Mouse (Mus musculus) forebrain, embryonic 11.5 days (tissue): ENCODE measurements at regions not wholly inside any gene's neighbourhood (a gene's known extent, or its start where the extent isn't known, plus 50 kb on each side); places are given as distances from the start of the nearest gene placed in this dataset.
A peak's percentile ranks its signal among the peaks of the same experiment; 100 is the strongest.

Experiments
- ATAC-seq: fragments of 200-750 bp; cut with Nextera tagmentation; replicated peaks from 2 replicates; pipeline ENCODE4 v1.8.0; 2017; ENCODE audit warnings: moderate TSS enrichment; ENCODE audit not compliant: low FRiP score
- DNase-seq: peaks from one replicate; pipeline ENCODE4 v3.0.0-alpha.2; 2017; ENCODE audit warnings: low spot score
- H3K27ac ChIP-seq: fragments of 300-500 bp; sonication (generic); 2 replicates; pipeline ENCODE4 v1.5.1; 2014; ENCODE audit warnings: low read depth, low read length
- H3K27me3 ChIP-seq: fragments of 300-500 bp; sonication (generic); 2 replicates; pipeline ENCODE4 v1.6.1; 2014; ENCODE audit warnings: mild to moderate bottlenecking, low read length, mixed read lengths; ENCODE audit not compliant: control insufficient read depth, insufficient read depth
- H3K36me3 ChIP-seq: fragments of 300-500 bp; sonication (generic); 2 replicates; pipeline ENCODE4 v1.6.1; 2014; ENCODE audit warnings: mild to moderate bottlenecking, low read length, moderate library complexity, mixed read lengths; ENCODE audit not compliant: control insufficient read depth, insufficient read depth
- H3K4me1 ChIP-seq: fragments of 300-500 bp; sonication (generic); replicated peaks from 2 replicates; pipeline ENCODE4 v1.6.1; 2014; ENCODE audit warnings: low read length, mixed read lengths; ENCODE audit not compliant: control insufficient read depth, insufficient read depth
- H3K4me2 ChIP-seq: fragments of 300-500 bp; sonication (generic); 2 replicates; pipeline ENCODE4 v1.6.1; 2014; ENCODE audit warnings: low read depth, mild to moderate bottlenecking, low read length, moderate library complexity, mixed read lengths; ENCODE audit not compliant: severe bottlenecking
- H3K4me3 ChIP-seq: fragments of 300-500 bp; sonication (generic); 2 replicates; pipeline ENCODE4 v1.5.1; 2014; ENCODE audit warnings: low read depth, low read length
- H3K9ac ChIP-seq: fragments of 300-500 bp; sonication (generic); 2 replicates; pipeline ENCODE4 v1.6.1; 2014; ENCODE audit warnings: low read length
- H3K9me3 ChIP-seq: fragments of 300-500 bp; sonication (generic); 2 replicates; pipeline ENCODE4 v1.6.1; 2016; ENCODE audit warnings: low read length, mixed read lengths; ENCODE audit not compliant: control insufficient read depth
- WGBS: fragments of 180-500 bp; shearing (Covaris S2); extraction: QIAGEN DNeasy Blood & Tissue Kit; methylation state at CpG from one replicate; pipeline ENCODE4 v1.1.7; 2014; 5-methylcytosine and 5-hydroxymethylcytosine counted together

DNA sequence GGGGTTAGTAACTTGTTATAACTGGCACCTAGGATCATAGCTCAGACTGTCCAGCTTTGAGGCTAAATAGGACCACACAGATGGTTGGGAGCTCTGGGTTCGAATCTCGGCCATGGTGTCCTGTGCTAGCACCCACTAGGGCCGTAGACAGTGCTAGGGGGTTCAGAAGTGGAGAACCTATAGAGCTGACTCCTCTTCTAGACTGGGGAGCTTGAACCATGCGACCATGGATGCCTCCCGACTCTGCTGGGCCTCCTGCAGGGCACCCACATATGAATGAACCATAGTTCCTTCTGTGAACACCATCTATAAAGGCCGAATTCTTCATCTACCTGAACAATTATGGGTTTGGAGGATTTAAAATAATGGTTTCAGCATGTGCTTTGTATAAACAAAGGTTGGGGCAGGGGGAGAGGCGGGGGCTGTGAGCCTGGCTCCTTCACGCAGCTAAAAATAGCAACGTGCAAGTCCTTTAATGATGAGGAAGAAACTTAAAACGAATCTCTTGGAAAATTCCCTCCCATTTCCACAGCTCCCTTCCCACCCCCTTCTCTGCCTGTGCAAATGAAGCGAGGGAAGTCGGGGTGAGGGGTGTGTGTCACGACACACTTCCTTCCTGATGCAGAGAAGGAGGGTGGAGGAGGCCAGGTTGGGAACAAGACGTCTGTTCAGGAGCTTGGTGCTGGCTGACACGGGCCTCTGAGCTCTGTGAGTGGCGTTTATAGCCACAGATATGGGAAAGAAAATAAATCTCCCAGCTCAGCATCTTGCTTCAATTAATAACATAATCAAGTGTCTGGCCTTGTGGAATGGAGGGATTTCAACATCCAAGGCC lies 71.6 kb downstream of the Syf2 start:
- H3K4me1 ChIP-seq = no peaks in the 10 kb centered on the region
- no peaks in the 10 kb centered on the region for H3K9me3 ChIP-seq
- no peaks in the 10 kb centered on the region for H3K36me3 ChIP-seq
- no peak overlapping the region for H3K4me2 ChIP-seq
- WGBS = 77% methylated on average over 16 of the region's 16 CpGs
- H3K27me3 ChIP-seq = no peaks in the 10 kb centered on the region
- H3K4me3 ChIP-seq = no peak overlapping the region
- no peak for ATAC-seq
- no peak for DNase-seq
- no peak overlapping the region for H3K27ac ChIP-seq
- H3K9ac ChIP-seq = no peak overlapping the region

DNA sequence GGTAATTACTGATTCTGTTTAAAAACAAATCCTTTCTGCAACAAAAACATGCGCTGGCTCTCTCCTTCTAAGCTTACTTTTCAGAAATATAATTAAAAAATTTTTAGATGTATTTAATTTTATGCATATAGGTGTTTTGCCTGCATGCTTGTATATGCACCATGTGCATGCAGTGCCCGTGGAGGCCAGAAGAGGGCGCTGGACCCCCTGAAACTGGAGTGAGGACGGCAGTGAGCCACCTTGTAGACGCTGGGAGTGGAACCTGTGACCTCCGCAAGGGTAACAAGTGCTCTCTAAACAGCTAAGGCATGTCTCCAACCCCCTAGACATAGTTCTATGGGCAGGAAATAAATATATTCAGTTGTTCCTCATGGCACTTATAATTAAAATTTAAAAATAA lies 80.7 kb downstream of the Syf2 start:
- H3K27me3 ChIP-seq = no peaks in the 10 kb centered on the region
- no peak overlapping the region for H3K27ac ChIP-seq
- H3K9me3 ChIP-seq = no peaks in the 10 kb centered on the region
- no peak overlapping the region for H3K9ac ChIP-seq
- H3K4me1 ChIP-seq = peaks cover 4% of the 10 kb centered on the region; the same call in 1 of the 2 replicates
- 76% methylated on average over 6 of the region's 6 CpGs for WGBS
- no peak overlapping the region for H3K4me2 ChIP-seq
- H3K36me3 ChIP-seq = no peaks in the 10 kb centered on the region
- no peak for DNase-seq
- H3K4me3 ChIP-seq = no peak overlapping the region
- no peak for ATAC-seq

DNA sequence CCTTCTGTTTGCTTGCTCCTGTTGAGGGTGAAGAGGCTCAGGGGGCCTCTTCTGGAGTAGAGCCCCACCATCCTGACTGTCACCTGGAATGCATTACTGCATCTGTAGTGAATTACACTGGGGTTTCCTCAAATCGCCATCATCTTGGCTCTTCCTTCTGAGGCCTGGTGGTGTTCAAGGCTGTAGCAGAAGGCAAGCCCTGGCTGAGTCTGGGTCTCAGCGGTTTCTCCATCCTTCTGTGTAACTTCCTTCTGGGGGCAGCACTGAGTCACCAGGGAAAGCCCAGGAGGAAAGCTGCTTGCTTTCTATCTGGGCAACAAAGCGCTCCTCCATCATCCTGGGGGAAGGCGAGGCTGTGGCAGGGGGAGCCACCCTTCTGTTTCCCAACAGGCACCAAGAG lies 82.2 kb downstream of the Syf2 start:
- Histone ChIP-seq H3K27ac (no peak overlapping the region), H3K27me3 (no peaks in the 10 kb centered on the region), H3K4me1 (peaks cover 4% of the 10 kb centered on the region; the same call in 1 of the 2 replicates), H3K36me3 (no peaks in the 10 kb centered on the region), H3K9me3 (no peaks in the 10 kb centered on the region), H3K9ac (no peak overlapping the region), H3K4me3 (no peak overlapping the region), H3K4me2 (no peak overlapping the region)
- 74% methylated on average over 4 of the region's 4 CpGs for WGBS
- no peak for DNase-seq
- no peak for ATAC-seq

DNA sequence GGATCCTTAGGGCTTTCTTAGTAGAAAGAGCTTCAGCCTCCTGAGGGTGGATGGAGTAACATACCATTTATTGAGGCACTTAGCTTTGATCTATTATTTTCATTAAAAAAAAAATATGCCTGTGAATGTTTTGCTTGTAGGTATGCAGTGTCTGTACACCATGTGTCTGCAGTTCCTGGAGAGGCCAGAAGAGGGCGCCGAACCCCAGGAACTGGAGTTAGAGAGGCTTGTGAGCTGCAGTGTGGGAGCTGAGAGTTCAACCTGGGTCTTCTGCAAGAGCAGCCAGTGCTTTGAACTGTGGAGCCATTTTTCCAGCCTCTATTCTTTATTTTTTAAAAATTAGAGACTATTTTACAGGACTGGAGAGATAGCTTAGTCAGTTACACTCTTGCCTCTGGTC lies 83.2 kb downstream of the Syf2 start:
- DNase-seq = no peak
- no peak overlapping the region for H3K27ac ChIP-seq
- ATAC-seq = no peak
- peaks cover 4% of the 10 kb centered on the region; the same call in 1 of the 2 replicates for H3K4me1 ChIP-seq
- H3K4me3 ChIP-seq = no peak overlapping the region
- no peaks in the 10 kb centered on the region for H3K36me3 ChIP-seq
- H3K4me2 ChIP-seq = no peak overlapping the region
- H3K9me3 ChIP-seq = no peaks in the 10 kb centered on the region
- H3K27me3 ChIP-seq = no peaks in the 10 kb centered on the region
- no peak overlapping the region for H3K9ac ChIP-seq
- 61% methylated on average over 2 of the region's 2 CpGs for WGBS

DNA sequence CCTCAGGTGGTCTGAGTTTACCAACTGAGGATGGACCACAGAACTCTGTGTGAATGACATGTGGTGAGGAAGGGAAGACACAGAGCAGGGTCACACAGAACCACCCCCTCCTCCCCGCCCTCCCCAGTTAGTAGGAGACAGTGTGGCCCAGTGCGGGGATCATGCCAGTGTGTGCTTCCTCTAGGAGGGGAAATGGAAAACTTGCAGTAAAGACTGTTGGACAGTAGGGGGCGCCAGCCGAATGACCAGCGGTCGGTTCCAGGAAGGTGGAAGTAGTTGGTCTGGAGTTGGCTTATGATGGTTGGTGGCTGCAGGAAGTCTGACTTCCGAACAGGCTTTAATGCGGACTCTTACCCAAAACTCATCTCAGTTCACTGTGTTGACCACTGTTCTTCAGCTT lies 87.3 kb downstream of the Syf2 start:
- Histone ChIP-seq H3K9ac (no peak overlapping the region), H3K4me2 (no peak overlapping the region), H3K4me3 (no peak overlapping the region), H3K36me3 (no peaks in the 10 kb centered on the region), H3K9me3 (no peaks in the 10 kb centered on the region; the same call in 1 of the 2 replicates), H3K4me1 (no peaks in the 10 kb centered on the region), H3K27ac (no peak overlapping the region), H3K27me3 (no peaks in the 10 kb centered on the region)
- ATAC-seq (no peak), DNase-seq (peak; percentile 75)
- 28% methylated on average over 8 of the region's 8 CpGs for WGBS

DNA sequence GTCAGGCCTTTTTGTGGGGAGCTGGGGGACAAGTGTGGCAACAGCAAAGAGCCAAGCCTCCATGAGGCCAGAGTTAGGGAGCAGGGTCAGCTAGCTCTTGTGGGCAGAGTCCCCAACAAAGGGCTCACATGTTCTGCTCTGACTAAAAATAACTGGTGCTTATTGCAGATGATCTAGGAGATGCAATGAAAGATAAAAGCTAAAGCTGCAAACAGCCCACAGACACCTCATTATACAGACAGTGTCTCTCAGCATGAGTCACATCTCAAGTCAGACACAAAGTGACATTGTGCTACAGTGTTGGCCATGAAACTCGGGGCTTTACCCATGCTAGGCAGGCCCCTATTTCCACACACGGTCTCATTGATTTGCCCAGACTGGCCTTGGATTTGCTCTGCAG lies 88.4 kb downstream of the Syf2 start:
- H3K4me2 ChIP-seq = no peak overlapping the region
- no peaks in the 10 kb centered on the region for H3K27me3 ChIP-seq
- DNase-seq (no peak), ATAC-seq (no peak)
- 61% methylated on average over 2 of the region's 2 CpGs for WGBS
- H3K4me3 ChIP-seq = no peak overlapping the region
- no peaks in the 10 kb centered on the region; the same call in 1 of the 2 replicates for H3K9me3 ChIP-seq
- no peak overlapping the region for H3K27ac ChIP-seq
- H3K9ac ChIP-seq = no peak overlapping the region
- no peaks in the 10 kb centered on the region for H3K36me3 ChIP-seq
- H3K4me1 ChIP-seq = no peaks in the 10 kb centered on the region

DNA sequence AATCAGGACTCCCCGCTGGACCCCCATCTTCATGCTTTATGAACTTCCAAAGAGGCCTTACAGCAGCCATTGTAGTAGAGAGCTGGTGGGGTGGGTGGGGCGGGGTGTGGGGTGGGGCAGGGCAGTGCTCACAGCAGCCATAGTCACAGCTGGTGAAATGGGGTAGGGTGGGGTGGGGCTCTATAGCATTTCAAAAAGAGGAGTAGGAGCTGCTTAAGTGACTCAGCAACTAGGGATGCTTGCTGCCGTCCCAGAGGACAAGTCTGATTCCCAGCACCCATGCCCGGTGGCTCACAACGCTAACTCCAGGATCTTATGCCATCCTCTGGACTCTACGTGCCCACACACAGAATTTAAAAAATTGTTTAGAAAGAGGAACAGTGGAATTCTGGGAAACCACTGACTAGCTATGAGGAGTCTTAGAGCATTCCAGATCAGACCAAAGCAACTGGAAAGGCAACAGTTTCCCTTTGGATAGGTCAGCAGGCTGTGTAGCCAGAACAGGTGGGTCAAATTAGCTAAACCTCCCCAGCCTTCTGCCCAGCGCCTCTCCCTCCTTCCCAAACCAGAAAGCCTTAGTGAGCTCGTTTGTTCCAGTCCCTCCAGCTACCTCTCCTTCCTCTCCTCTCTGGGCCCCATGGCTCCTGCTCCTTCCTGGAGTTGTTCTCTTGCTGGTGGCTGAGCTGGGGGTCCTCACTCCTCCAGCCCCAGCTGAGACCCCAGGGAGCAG lies 89.7 kb downstream of the Syf2 start:
- Histone ChIP-seq H3K27me3 (no peaks in the 10 kb centered on the region), H3K4me3 (no peak overlapping the region), H3K4me1 (no peaks in the 10 kb centered on the region), H3K36me3 (no peaks in the 10 kb centered on the region), H3K4me2 (no peak overlapping the region), H3K9me3 (no peaks in the 10 kb centered on the region; the same call in 1 of the 2 replicates), H3K9ac (no peak overlapping the region), H3K27ac (no peak overlapping the region)
- no peak for ATAC-seq
- no peak for DNase-seq
- WGBS = 81% methylated on average over 8 of the region's 8 CpGs

DNA sequence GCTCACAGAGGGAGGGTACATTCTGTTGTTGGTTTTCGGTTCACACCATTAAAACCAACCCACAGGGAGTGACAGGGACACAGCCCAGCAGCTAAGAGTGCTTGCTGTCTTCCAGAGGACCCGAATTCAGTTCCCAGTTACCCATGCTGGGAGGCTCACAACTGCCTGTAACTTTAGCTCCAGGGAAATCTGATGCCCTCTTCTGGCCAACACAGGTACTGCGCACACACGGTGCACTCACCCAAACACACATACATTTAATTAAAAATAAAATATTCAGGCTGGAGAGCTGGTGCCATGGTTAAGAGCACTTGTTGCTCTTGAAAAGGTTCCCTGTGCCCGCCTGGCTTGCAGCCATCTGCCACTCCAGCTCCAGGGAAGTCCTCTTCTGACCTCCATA lies 92.5 kb downstream of the Syf2 start:
- Histone ChIP-seq H3K27me3 (no peaks in the 10 kb centered on the region), H3K27ac (no peak overlapping the region), H3K4me1 (no peaks in the 10 kb centered on the region), H3K9me3 (no peaks in the 10 kb centered on the region; the same call in 1 of the 2 replicates), H3K4me2 (no peak overlapping the region), H3K9ac (no peak overlapping the region), H3K4me3 (no peak overlapping the region), H3K36me3 (no peaks in the 10 kb centered on the region)
- DNase-seq = peak; percentile 58
- no peak for ATAC-seq
- 96% methylated on average over 5 of the region's 5 CpGs for WGBS
